Mouse (Mus musculus): Measurements from ENCODE around the gene Eps15. TPM values are rescaled to one million over a fixed set of nuclear protein-coding genes. Genes with fewer than 3 reads are reported as not detected.

Eps15 gene
- polyA plus RNA-seq, 1 experiment from 2014 or later = 41.8 TPM

- H3K27me3 ChIP-seq (replicated peaks; ENCODE audit: low read depth, poor library complexity, severe bottlenecking) = no peaks in the 10 kb centered on the region
- no peaks in the 10 kb centered on the region for H3K36me3 ChIP-seq (replicated peaks)
- WGBS = 90% methylated on average over 7 of the region's 7 CpGs
- no peak for DNase-seq (ENCODE audit: low spot score)
- no peaks in the 10 kb centered on the region for H3K9me3 ChIP-seq
- no peak overlapping the region for H3K4me3 ChIP-seq
- H3K27ac ChIP-seq (replicated peaks) = no peak overlapping the region
- peaks cover 25% of the 10 kb centered on the region for H3K4me1 ChIP-seq
These were observed 150.2 kb downstream of the Eps15 start for GRCm38 (mm10) chr4:109430250-109430649.

GRCm38 (mm10) chr4:109430854-109431253, 150.8 kb downstream of the Eps15 start:
- 48% methylated on average over 13 of the region's 13 CpGs for WGBS

GRCm38 (mm10) chr4:109432668-109433375, 152.8 kb downstream of the Eps15 start:
- Histone ChIP-seq H3K4me3 (no peak overlapping the region), H3K27ac (replicated peaks) (peak overlapping the region; percentile 68), H3K36me3 (replicated peaks) (no peaks in the 10 kb centered on the region), H3K4me1 (peaks cover 25% of the 10 kb centered on the region), H3K27me3 (replicated peaks; ENCODE audit: low read depth, poor library complexity, severe bottlenecking) (no peaks in the 10 kb centered on the region), H3K9me3 (no peaks in the 10 kb centered on the region)
- WGBS = 58% methylated on average over 16 of the region's 16 CpGs
- peak; percentile 26 for DNase-seq (ENCODE audit: low spot score)

More at GRCm38 (mm10) chr4:109430854-109431253, 150.8 kb downstream of the Eps15 start:
- Histone ChIP-seq H3K4me1 (peaks cover 25% of the 10 kb centered on the region), H3K4me3 (no peak overlapping the region), H3K9me3 (no peaks in the 10 kb centered on the region), H3K27ac (replicated peaks) (0 out of 2 replicates have a peak overlapping the region, but pooled peaks have one; percentile 21), H3K36me3 (replicated peaks) (no peaks in the 10 kb centered on the region), H3K27me3 (replicated peaks; ENCODE audit: low read depth, poor library complexity, severe bottlenecking) (no peaks in the 10 kb centered on the region)
- peak; percentile 57 for DNase-seq (ENCODE audit: low spot score)

- no peak for DNase-seq (ENCODE audit: low spot score)
- WGBS = 83% methylated on average over 6 of the region's 6 CpGs
- Histone ChIP-seq H3K9me3 (no peaks in the 10 kb centered on the region), H3K27me3 (replicated peaks; ENCODE audit: low read depth, poor library complexity, severe bottlenecking) (no peaks in the 10 kb centered on the region), H3K4me1 (peaks cover 25% of the 10 kb centered on the region), H3K27ac (replicated peaks) (no peak overlapping the region), H3K36me3 (replicated peaks) (no peaks in the 10 kb centered on the region), H3K4me3 (no peak overlapping the region)
These were observed 153.6 kb downstream of the Eps15 start for GRCm38 (mm10) chr4:109433641-109434040.

GRCm38 (mm10) chr4:109434256-109434655, 154.2 kb downstream of the Eps15 start:
- H3K9me3 ChIP-seq = no peaks in the 10 kb centered on the region
- no peak overlapping the region for H3K4me3 ChIP-seq
- no peaks in the 10 kb centered on the region for H3K27me3 ChIP-seq (replicated peaks; ENCODE audit: low read depth, poor library complexity, severe bottlenecking)
- DNase-seq (ENCODE audit: low spot score) = no peak
- no peak overlapping the region for H3K27ac ChIP-seq (replicated peaks)
- H3K4me1 ChIP-seq = peaks cover 30% of the 10 kb centered on the region
- WGBS = 87% methylated on average over 1 of the region's 1 CpGs
- H3K36me3 ChIP-seq (replicated peaks) = no peaks in the 10 kb centered on the region

Other genes with a start within 250 kb of the Eps15 start
- 60.0 and 61.4 TPM in 2 replicates for gene Osbpl9, start 78.0 kb upstream of the Eps15 start, polyA plus RNA-seq (2016; fragmentation: Nextera tagmentation; extraction: Ambion mirVana)
- gene Calr4, start 45.8 kb upstream of the Eps15 start, polyA plus RNA-seq (2016; fragmentation: Nextera tagmentation; extraction: Ambion mirVana) = 0.10 and 0.19 TPM in 2 replicates
- gene Ttc39a, start 126.4 kb downstream of the Eps15 start, polyA plus RNA-seq (2016; fragmentation: Nextera tagmentation; extraction: Ambion mirVana) = 4.7 and 5.3 TPM in 2 replicates
- 22.0 and 22.2 TPM in 2 replicates for gene Rnf11, start 204.5 kb downstream of the Eps15 start, polyA plus RNA-seq (2016; fragmentation: Nextera tagmentation; extraction: Ambion mirVana)

Measured in embryonic facial prominence, embryonic 10.5 days (tissue).